Mouse (Mus musculus) limb, embryonic 10.5 days (tissue): ENCODE results near the gene Pon1. TPM values are rescaled to one million over a fixed set of nuclear protein-coding genes. Genes with fewer than 3 reads are reported as not detected.

Source experiments
- polyA plus RNA-seq: library from polyadenylated mRNA; unstranded; fragments of >200 nt; fragmentation: Nextera tagmentation; extraction: Ambion mirVana; gene quantifications from 2 replicates; pipeline ENCODE4 v1.2.1, GENCODE M21; 2016

Gene Pon1
- polyA plus RNA-seq, 1 experiment from 2014 or later: not detected

Other genes with a start within 250 kb of the Pon1 start
- gene Pon3, start 62.3 kb upstream of the Pon1 start, polyA plus RNA-seq: 5.7 and 7.9 TPM in 2 replicates
- gene Pon2, start 104.5 kb upstream of the Pon1 start, polyA plus RNA-seq: 18.9 and 20.1 TPM in 2 replicates
- gene Asb4, start 189.4 kb upstream of the Pon1 start, polyA plus RNA-seq: 371 and 448 TPM in 2 replicates